Mouse (Mus musculus) spleen, adult 12 weeks (tissue): ENCODE results near the gene Tas2r125.
"Not testable (repeated sequence)": the region's sequence is repeated elsewhere in the genome, so short reads cannot be mapped to it uniquely, and the experiment has no call there.

ENCODE experiments used
- DNase-seq: peaks from one replicate; pipeline ENCODE4 v3.0.0; 2022; ENCODE audit warnings: low spot score

The Tas2r125 gene

GRCm38 (mm10) chr6:132909351-132909750 lies at the start of gene Tas2r125:
Gene Tas2r125, plus strand, starts transcription at chr6:132909651.
- no peak for DNase-seq

GRCm38 (mm10) chr6:132867708-132868107 lies 41.7 kb upstream of the Tas2r125 start, which contains the start of gene Tas2r110:
Gene Tas2r110, plus strand, starts transcription at chr6:132868008.
- DNase-seq = no peak

GRCm38 (mm10) chr6:132892711-132893110 lies 16.7 kb upstream of the Tas2r125 start, which contains the start of gene Tas2r113:
Gene Tas2r113, plus strand, starts transcription at chr6:132893011.
- DNase-seq = no peak

- DNase-seq = not testable (repeated sequence)
Measured at GRCm38 (mm10) chr6:132941376-132941775, 31.9 kb downstream of the Tas2r125 start.

GRCm38 (mm10) chr6:132950802-132951201 lies 41.4 kb downstream of the Tas2r125 start, which contains the start of gene Tas2r129:
Gene Tas2r129, plus strand, starts transcription at chr6:132951102.
- no peak for DNase-seq

GRCm38 (mm10) chr6:132957819-132958218 lies 48.4 kb downstream of the Tas2r125 start, which contains the start of gene Tas2r131:
Gene Tas2r131, minus strand, starts transcription at chr6:132957919.
- DNase-seq = no peak
